Mouse (Mus musculus) hindbrain, embryonic 15.5 days (tissue): ENCODE measurements around the gene Dpp4. TPM values are rescaled to one million over a fixed set of nuclear protein-coding genes. Genes with fewer than 3 reads are reported as not detected.
A peak's percentile ranks its signal among the peaks of the same experiment; 100 is the strongest.

Experiments used
- ATAC-seq: fragments of 200-750 bp; cut with Nextera tagmentation; 2 replicates; pipeline ENCODE4 v1.8.0; 2017; ENCODE audit warnings: low read depth, moderate number of reproducible peaks, moderate TSS enrichment; ENCODE audit not compliant: low FRiP score
- H3K27ac ChIP-seq: fragments of 300-500 bp; sonication (generic); replicated peaks from 2 replicates; pipeline ENCODE4 v1.5.1; 2015; ENCODE audit warnings: mild to moderate bottlenecking, inconsistent platforms
- H3K27me3 ChIP-seq: fragments of 300-500 bp; sonication (generic); 2 replicates; pipeline ENCODE4 v1.6.1; 2015; ENCODE audit warnings: control low read depth, inconsistent platforms
- H3K36me3 ChIP-seq: fragments of 300-500 bp; sonication (generic); 2 replicates; pipeline ENCODE4 v1.6.1; 2015; ENCODE audit warnings: control low read depth, inconsistent platforms
- H3K4me1 ChIP-seq: fragments of 300-500 bp; sonication (generic); replicated peaks from 2 replicates; pipeline ENCODE4 v1.6.1; 2015; ENCODE audit warnings: control low read depth, inconsistent platforms
- H3K4me2 ChIP-seq: fragments of 300-500 bp; sonication (generic); 2 replicates; pipeline ENCODE4 v1.6.1; 2015; ENCODE audit warnings: moderate library complexity, mild to moderate bottlenecking, inconsistent platforms
- H3K4me3 ChIP-seq: fragments of 300-500 bp; sonication (generic); 2 replicates; pipeline ENCODE4 v1.5.1; 2015; ENCODE audit warnings: mild to moderate bottlenecking, inconsistent platforms
- H3K9ac ChIP-seq: fragments of 300-500 bp; sonication (generic); 2 replicates; pipeline ENCODE4 v1.6.1; 2015; ENCODE audit warnings: inconsistent platforms
- H3K9me3 ChIP-seq: fragments of 300-500 bp; sonication (generic); 2 replicates; pipeline ENCODE4 v1.6.1; 2016; ENCODE audit warnings: control low read depth, inconsistent platforms
- WGBS: fragments of 180-500 bp; shearing (Covaris S2); methylation state at CpG from one replicate; pipeline ENCODE4 v1.1.7; 2015; 5-methylcytosine and 5-hydroxymethylcytosine counted together
- polyA plus RNA-seq: library from polyadenylated mRNA; unstranded; fragments of >200 nt; fragmentation: Nextera tagmentation; extraction: Ambion mirVana; gene quantifications from 2 replicates; pipeline ENCODE4 v1.2.1, GENCODE M21; 2015

Gene Dpp4
- polyA plus RNA-seq, 1 experiment from 2014 or later: 2.0 TPM

GRCm38 (mm10) chr2:62347762-62348161 is 64.3 kb downstream of the Dpp4 start:
- 93% methylated on average over 9 of the region's 9 CpGs for WGBS

DNA sequence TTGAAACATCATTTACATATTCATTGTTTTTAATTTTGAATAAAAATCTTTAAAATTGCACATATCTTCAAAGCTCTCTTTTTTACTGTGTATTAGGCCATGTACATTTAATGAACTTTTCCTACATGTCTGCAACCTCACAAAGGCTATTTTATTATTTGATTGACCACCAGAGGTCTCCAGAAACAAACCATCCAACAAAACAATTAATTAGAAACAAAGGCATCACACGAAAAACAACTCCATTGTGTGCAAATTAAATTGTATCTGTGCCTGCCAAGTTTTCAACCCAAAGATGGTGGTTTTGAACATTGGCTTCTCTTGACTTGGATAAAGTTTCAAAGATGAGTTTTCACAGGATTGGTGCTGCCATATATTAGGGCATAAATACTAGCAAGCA is 65.3 kb downstream of the Dpp4 start:
- H3K36me3 ChIP-seq: no peaks in the 10 kb centered on the region
- no peaks in the 10 kb centered on the region; the same call in 1 of the 2 replicates for H3K4me1 ChIP-seq
- no peak overlapping the region for H3K4me2 ChIP-seq
- 25% methylated on average over 1 of the region's 1 CpGs for WGBS
- H3K27ac ChIP-seq: no peak overlapping the region
- H3K4me3 ChIP-seq: no peak overlapping the region
- H3K9ac ChIP-seq: no peak overlapping the region
- H3K27me3 ChIP-seq: no peaks in the 10 kb centered on the region
- ATAC-seq: no peak
- H3K9me3 ChIP-seq: no peaks in the 10 kb centered on the region

More at GRCm38 (mm10) chr2:62347762-62348161, 64.3 kb downstream of the Dpp4 start:
- H3K4me3 ChIP-seq: no peak overlapping the region
- no peaks in the 10 kb centered on the region for H3K9me3 ChIP-seq
- no peak overlapping the region for H3K4me2 ChIP-seq
- no peak overlapping the region for H3K27ac ChIP-seq
- no peaks in the 10 kb centered on the region for H3K4me1 ChIP-seq
- no peaks in the 10 kb centered on the region for H3K27me3 ChIP-seq
- no peak overlapping the region for H3K9ac ChIP-seq
- H3K36me3 ChIP-seq: no peaks in the 10 kb centered on the region
- no peak for ATAC-seq

DNA sequence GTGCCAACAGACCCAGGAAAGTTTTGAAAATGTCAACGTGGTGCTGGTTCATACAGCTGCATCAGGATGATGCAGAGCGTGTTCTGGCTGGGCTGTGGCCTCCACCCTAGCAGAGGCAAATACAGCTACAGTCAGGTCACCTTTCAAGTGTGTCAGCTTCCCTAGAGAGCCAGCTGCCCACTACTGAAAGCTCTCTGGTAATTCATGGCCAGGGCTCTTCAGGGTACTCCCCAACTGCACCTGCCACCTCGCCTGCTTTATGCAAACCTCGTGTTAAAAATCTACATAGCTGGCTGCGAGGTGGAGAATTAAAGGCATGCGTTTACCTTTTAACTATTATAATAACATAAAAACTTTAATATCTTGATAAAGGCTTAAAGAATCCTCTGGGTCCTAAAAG is 67.7 kb downstream of the Dpp4 start:
- no peaks in the 10 kb centered on the region for H3K9me3 ChIP-seq
- no peak overlapping the region for H3K27ac ChIP-seq
- ATAC-seq: no peak
- no peak overlapping the region for H3K4me2 ChIP-seq
- no peaks in the 10 kb centered on the region for H3K36me3 ChIP-seq
- WGBS: 58% methylated on average over 6 of the region's 6 CpGs
- H3K9ac ChIP-seq: no peak overlapping the region
- no peak overlapping the region for H3K4me3 ChIP-seq
- no peaks in the 10 kb centered on the region for H3K27me3 ChIP-seq
- no peaks in the 10 kb centered on the region; the same call in 1 of the 2 replicates for H3K4me1 ChIP-seq

DNA sequence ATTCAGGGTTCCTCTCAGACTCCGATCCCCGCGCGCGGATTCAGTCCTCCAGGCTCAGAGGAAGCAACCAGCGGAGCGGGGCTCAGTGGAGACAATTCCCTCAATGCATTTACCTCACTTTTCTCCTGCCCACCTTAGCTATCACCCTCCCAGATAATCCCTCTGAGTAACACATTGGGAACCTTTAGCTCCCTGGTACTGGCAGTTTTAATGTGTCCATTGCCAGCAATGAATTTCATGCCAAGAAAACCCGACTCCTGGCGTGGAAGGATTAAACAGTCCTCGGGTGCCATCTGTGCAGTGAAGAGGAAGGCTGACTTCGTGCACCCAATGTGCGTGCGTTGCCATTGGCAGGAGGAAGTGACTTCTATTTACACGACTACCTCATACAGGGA is 70.3 kb downstream of the Dpp4 start:
- Histone ChIP-seq H3K4me2 (peak overlapping the region; percentile 50), H3K9ac (no peak overlapping the region), H3K27ac (peak overlapping the region; percentile 42; the same call in 1 of the 2 replicates), H3K36me3 (no peaks in the 10 kb centered on the region), H3K27me3 (no peaks in the 10 kb centered on the region), H3K9me3 (no peaks in the 10 kb centered on the region), H3K4me3 (peak overlapping the region; percentile 12; the same call in 1 of the 2 replicates), H3K4me1 (no peaks in the 10 kb centered on the region; the same call in 1 of the 2 replicates)
- ATAC-seq: peak; percentile 79
- 20% methylated on average over 14 of the region's 14 CpGs for WGBS

GRCm38 (mm10) chr2:62341061-62341733 is 70.8 kb downstream of the Dpp4 start:
- H3K4me2 ChIP-seq: peak overlapping the region; percentile 50
- no peaks in the 10 kb centered on the region for H3K9me3 ChIP-seq

DNA sequence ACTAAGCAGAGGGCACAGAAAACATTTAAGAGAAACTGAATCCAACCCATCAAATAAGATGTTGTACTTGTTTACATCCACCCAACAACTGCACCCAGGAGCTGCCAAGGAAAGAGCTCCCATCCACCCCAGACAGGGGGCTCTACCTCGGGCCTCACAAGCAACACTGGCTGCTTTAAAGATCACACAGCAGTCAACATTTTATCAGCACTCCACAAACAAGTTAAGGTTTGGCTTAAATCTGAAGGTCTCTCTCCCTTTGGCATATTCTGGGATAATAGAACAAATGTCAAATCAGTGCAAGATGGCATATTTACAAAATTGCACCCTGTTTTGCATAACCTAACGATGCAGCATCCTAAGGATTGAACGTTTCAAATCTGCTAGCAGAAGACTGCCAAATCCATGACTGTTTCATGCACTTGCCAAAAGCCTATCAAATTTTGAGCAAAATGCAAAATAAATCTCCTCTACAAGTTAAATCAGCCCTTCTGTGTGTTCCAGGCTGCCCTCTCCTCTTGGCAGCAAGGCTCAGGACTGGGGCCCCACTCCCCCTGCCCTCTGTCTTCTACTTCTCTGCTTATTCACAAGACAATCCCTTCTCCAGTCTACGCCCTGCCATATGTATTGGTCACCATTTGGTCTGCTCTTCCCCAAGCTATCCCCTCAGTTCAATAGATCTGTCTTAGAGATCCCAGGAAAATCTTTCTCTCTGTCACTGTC is 72.6 kb downstream of the Dpp4 start:
- H3K9me3 ChIP-seq: no peaks in the 10 kb centered on the region
- H3K27ac ChIP-seq: no peak overlapping the region
- 69% methylated on average over 4 of the region's 4 CpGs for WGBS
- H3K4me1 ChIP-seq: no peaks in the 10 kb centered on the region; the same call in 1 of the 2 replicates
- H3K4me3 ChIP-seq: no peak overlapping the region
- no peak for ATAC-seq
- H3K36me3 ChIP-seq: no peaks in the 10 kb centered on the region
- H3K9ac ChIP-seq: no peak overlapping the region
- H3K4me2 ChIP-seq: no peak overlapping the region
- no peaks in the 10 kb centered on the region for H3K27me3 ChIP-seq

More at GRCm38 (mm10) chr2:62341061-62341733, 70.8 kb downstream of the Dpp4 start:
- WGBS: 69% methylated on average over 3 of the region's 3 CpGs
- Histone ChIP-seq H3K27ac (peak overlapping the region; percentile 42; the same call in 1 of the 2 replicates), H3K4me3 (peak overlapping the region; percentile 12; the same call in 1 of the 2 replicates), H3K36me3 (no peaks in the 10 kb centered on the region), H3K4me1 (no peaks in the 10 kb centered on the region; the same call in 1 of the 2 replicates), H3K9ac (no peak overlapping the region), H3K27me3 (no peaks in the 10 kb centered on the region)
- ATAC-seq: no peak

DNA sequence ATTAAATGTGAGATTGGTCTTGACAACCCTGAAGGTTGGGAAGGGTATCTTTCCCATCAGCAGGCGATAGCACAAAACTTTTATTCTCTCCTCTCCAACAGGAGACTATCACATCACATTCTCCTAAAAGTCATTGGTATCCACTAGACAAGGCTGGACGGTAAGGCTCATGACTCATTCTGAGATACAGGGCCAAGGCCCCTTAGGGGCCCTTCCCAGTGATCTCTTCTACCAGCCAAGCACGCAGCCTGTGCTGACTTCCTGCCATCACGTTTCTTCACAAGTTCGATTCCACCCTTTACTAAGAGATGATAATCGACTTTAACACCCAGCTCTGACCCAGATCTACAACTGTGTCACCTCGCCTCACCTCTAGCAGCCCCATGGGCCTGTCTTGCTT is 74.9 kb downstream of the Dpp4 start:
- peaks cover 4% of the 10 kb centered on the region; the same call in 1 of the 2 replicates for H3K4me1 ChIP-seq
- H3K27me3 ChIP-seq: no peaks in the 10 kb centered on the region
- H3K9me3 ChIP-seq: no peaks in the 10 kb centered on the region
- ATAC-seq: no peak
- H3K4me2 ChIP-seq: no peak overlapping the region
- no peaks in the 10 kb centered on the region for H3K36me3 ChIP-seq
- H3K9ac ChIP-seq: no peak overlapping the region
- H3K27ac ChIP-seq: no peak overlapping the region
- WGBS: 88% methylated on average over 7 of the region's 7 CpGs
- H3K4me3 ChIP-seq: no peak overlapping the region

DNA sequence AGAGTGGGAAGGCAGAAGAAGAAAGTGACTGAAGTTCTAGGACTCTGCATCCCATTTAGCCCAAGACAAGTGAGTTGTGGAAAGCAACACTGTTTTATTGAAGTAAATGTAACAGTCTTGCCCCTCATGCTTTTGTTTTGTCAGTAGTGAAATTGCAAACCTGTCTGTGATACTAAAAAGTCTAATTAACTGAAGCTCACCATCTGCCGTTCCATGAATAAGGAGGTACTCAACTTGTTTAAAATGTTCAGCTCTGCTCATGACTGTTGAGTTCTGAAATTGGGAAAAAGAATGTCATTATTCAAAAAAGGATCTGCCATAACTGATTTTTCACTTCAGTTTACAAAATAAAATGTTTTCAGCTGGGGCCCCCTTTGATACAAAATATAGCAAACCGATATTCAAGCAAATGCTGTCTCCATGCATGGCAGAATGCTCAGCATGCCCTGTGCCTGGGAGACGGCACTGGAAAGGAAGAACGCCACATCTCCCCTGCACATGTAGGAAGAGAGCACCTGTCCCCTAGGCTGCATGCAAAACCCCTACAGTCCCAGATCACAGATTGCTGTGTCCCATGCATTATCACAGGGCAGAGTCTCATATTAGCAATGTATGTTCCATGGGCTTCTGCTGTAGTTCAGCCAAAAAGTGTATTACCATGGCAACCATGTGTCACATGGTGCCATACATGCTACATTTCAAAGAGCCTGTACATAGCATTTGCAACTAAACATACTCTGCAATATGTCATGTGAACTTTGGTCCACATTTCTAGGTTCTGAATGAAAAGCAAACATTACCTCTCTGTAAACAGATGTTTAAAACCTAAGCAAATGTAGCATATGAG is 77.4 kb downstream of the Dpp4 start:
- no peak overlapping the region for H3K4me3 ChIP-seq
- H3K36me3 ChIP-seq: no peaks in the 10 kb centered on the region
- H3K27ac ChIP-seq: no peak overlapping the region
- 83% methylated on average over 4 of the region's 4 CpGs for WGBS
- H3K9me3 ChIP-seq: no peaks in the 10 kb centered on the region
- H3K4me2 ChIP-seq: no peak overlapping the region
- no peak overlapping the region for H3K9ac ChIP-seq
- H3K27me3 ChIP-seq: no peaks in the 10 kb centered on the region
- 0 out of 2 replicates have a peak, but pooled peaks cover 4% of the 10 kb centered on the region for H3K4me1 ChIP-seq
- ATAC-seq: no peak

GRCm38 (mm10) chr2:62332465-62332864 is 79.6 kb downstream of the Dpp4 start:
- peak; percentile 59; the same call in 1 of the 2 replicates for ATAC-seq
- no peak overlapping the region for H3K27ac ChIP-seq
- WGBS: 68% methylated on average over 8 of the region's 8 CpGs

DNA sequence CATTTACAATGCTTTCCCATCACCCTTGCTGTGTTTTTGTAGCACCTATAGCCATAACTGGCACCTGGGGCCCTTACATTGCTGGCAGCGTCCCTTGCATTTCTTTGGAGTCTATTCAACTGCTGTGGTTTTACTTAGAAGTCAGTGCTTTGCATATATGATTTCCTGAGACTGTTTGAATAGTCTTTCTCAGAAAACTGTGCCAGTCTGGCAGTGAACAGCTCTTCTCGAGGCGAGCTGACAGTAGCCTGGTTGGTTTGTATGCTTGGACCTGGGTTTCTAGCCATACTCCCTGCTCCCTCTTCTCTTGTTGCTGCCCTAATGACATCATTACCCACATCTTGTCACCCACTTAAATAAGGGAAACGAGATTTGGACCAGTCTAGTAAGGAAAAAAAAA is 80.1 kb downstream of the Dpp4 start:
- H3K27ac ChIP-seq: no peak overlapping the region
- no peaks in the 10 kb centered on the region for H3K27me3 ChIP-seq
- no peak overlapping the region for H3K9ac ChIP-seq
- H3K4me2 ChIP-seq: no peak overlapping the region
- H3K36me3 ChIP-seq: no peaks in the 10 kb centered on the region
- H3K9me3 ChIP-seq: no peaks in the 10 kb centered on the region
- 53% methylated on average over 4 of the region's 4 CpGs for WGBS
- no peak overlapping the region for H3K4me3 ChIP-seq
- no peak for ATAC-seq
- 0 out of 2 replicates have a peak, but pooled peaks cover 4% of the 10 kb centered on the region for H3K4me1 ChIP-seq

More at GRCm38 (mm10) chr2:62332465-62332864, 79.6 kb downstream of the Dpp4 start:
- no peak overlapping the region for H3K4me3 ChIP-seq
- H3K36me3 ChIP-seq: no peaks in the 10 kb centered on the region
- no peaks in the 10 kb centered on the region for H3K27me3 ChIP-seq
- no peaks in the 10 kb centered on the region for H3K9me3 ChIP-seq
- no peak overlapping the region for H3K4me2 ChIP-seq
- 0 out of 2 replicates have a peak, but pooled peaks cover 4% of the 10 kb centered on the region for H3K4me1 ChIP-seq
- H3K9ac ChIP-seq: no peak overlapping the region

GRCm38 (mm10) chr2:62325388-62325787 is 86.6 kb downstream of the Dpp4 start:
- no peak overlapping the region for H3K27ac ChIP-seq
- no peaks in the 10 kb centered on the region for H3K9me3 ChIP-seq
- H3K4me3 ChIP-seq: no peak overlapping the region
- no peak for ATAC-seq
- H3K9ac ChIP-seq: no peak overlapping the region
- H3K36me3 ChIP-seq: no peaks in the 10 kb centered on the region
- no peaks in the 10 kb centered on the region for H3K27me3 ChIP-seq
- H3K4me1 ChIP-seq: no peaks in the 10 kb centered on the region
- WGBS: 92% methylated on average over 2 of the region's 2 CpGs
- no peak overlapping the region for H3K4me2 ChIP-seq
